Mouse (Mus musculus) liver, embryonic 13.5 days (tissue): Measurements from ENCODE around the gene Crtc3. TPM values are rescaled to one million over a fixed set of nuclear protein-coding genes. Genes with fewer than 3 reads are reported as not detected.
A peak's percentile ranks its signal among the peaks of the same experiment; 100 is the strongest.

Source experiments
- ATAC-seq: fragments of 200-750 bp; cut with Nextera tagmentation; 2 replicates; pipeline ENCODE4 v1.8.0; 2017; ENCODE audit warnings: low read depth, mild to moderate bottlenecking, moderate number of reproducible peaks, moderate library complexity
- DNase-seq: peaks from one replicate; pipeline ENCODE4 v3.0.0; 2022
- H3K27ac ChIP-seq: fragments of 300-500 bp; sonication (generic); 2 replicates; pipeline ENCODE4 v1.5.1; 2015; ENCODE audit warnings: moderate library complexity, mild to moderate bottlenecking, inconsistent platforms
- H3K27me3 ChIP-seq: fragments of 300-500 bp; sonication (generic); 2 replicates; pipeline ENCODE4 v1.6.1; 2015; ENCODE audit warnings: mild to moderate bottlenecking, inconsistent platforms
- H3K36me3 ChIP-seq: fragments of 300-500 bp; sonication (generic); 2 replicates; pipeline ENCODE4 v1.6.1; 2015; ENCODE audit warnings: mild to moderate bottlenecking, inconsistent platforms
- H3K4me1 ChIP-seq: fragments of 300-500 bp; sonication (generic); replicated peaks from 2 replicates; pipeline ENCODE4 v1.6.1; 2015; ENCODE audit warnings: inconsistent platforms
- H3K4me2 ChIP-seq: fragments of 300-500 bp; sonication (generic); 2 replicates; pipeline ENCODE4 v1.6.1; 2015; ENCODE audit warnings: inconsistent platforms, mild to moderate bottlenecking, moderate library complexity
- H3K4me3 ChIP-seq: fragments of 300-500 bp; sonication (generic); replicated peaks from 2 replicates; pipeline ENCODE4 v1.5.1; 2015; ENCODE audit warnings: mild to moderate bottlenecking, inconsistent platforms
- H3K9ac ChIP-seq: fragments of 300-500 bp; sonication (generic); 2 replicates; pipeline ENCODE4 v1.6.1; 2015; ENCODE audit warnings: mild to moderate bottlenecking, inconsistent platforms
- H3K9me3 ChIP-seq: fragments of 300-500 bp; sonication (generic); replicated peaks from 2 replicates; pipeline ENCODE4 v1.6.1; 2016; ENCODE audit warnings: inconsistent platforms
- WGBS: fragments of 180-500 bp; shearing (Covaris S2); methylation state at CpG from one replicate; pipeline ENCODE4 v1.1.7; 2015; ENCODE audit not compliant: insufficient replicate concordance; 5-methylcytosine and 5-hydroxymethylcytosine counted together
- polyA plus RNA-seq: library from polyadenylated mRNA; unstranded; fragments of >200 nt; fragmentation: Nextera tagmentation; extraction: Ambion mirVana; gene quantifications from 2 replicates; pipeline ENCODE4 v1.2.1, GENCODE M21; 2015

Crtc3 gene
- polyA plus RNA-seq, 1 experiment from 2014 or later, result 5.5 TPM

DNA sequence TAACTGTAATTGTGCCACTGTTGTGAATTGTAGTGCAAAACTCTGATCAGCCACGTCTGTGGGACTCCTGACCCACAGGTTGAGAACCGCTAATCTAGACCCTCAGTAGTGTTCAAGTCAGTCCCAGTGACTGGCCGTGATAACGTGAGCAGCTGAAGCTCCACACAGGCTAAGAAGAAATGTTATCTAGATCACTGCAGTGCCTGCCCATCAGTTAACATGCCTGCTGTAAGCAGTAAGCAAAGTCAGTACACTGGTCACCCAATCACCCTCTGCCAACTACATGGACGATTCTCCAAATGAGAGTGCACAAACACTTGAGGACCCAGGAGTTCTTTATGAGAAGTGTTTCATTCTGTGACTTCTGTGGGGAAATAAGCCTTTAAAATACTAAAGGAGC lies 3.0 kb downstream of the Crtc3 start:
- WGBS, result 26% methylated on average over 5 of the region's 5 CpGs
- peaks cover 59% of the 10 kb centered on the region for H3K4me1 ChIP-seq
- no peak for ATAC-seq

DNA sequence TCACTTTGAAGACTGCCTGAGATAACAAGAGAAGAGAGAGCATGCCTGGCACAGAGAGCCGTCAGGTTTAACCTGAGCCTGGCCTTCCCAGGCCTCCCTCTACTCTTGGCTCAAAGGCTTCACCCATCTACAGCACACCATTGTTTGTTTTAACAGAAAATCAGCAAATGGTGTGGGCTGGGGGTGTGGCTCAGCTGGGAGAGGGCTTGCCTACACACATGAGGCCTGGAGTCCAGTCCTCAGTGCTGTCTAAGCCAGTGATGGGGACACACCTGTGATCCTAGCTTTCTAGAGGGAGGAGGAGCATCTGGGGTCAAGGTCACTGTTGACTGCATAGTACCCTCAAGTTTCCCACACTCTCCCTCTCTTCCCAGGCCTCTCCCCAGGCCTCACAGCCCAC lies 6.0 kb downstream of the Crtc3 start:
- Histone ChIP-seq H3K9ac (no peak overlapping the region), H3K27me3 (no peaks in the 10 kb centered on the region), H3K36me3 (no peaks in the 10 kb centered on the region), H3K27ac (no peak overlapping the region), H3K4me2 (no peak overlapping the region), H3K4me3 (no peak overlapping the region), H3K4me1 (peaks cover 58% of the 10 kb centered on the region), H3K9me3 (no peaks in the 10 kb centered on the region)
- WGBS, result 7% methylated on average over 1 of the region's 1 CpGs
- ATAC-seq (peak; percentile 23; the same call in 1 of the 2 replicates), DNase-seq (no peak)

More for the DNA sequence above, 3.0 kb downstream of the Crtc3 start:
- Histone ChIP-seq H3K27me3 (no peaks in the 10 kb centered on the region), H3K4me2 (no peak overlapping the region), H3K9ac (no peak overlapping the region), H3K9me3 (no peaks in the 10 kb centered on the region), H3K4me3 (no peak overlapping the region), H3K36me3 (no peaks in the 10 kb centered on the region), H3K27ac (no peak overlapping the region)
- DNase-seq, result no peak

DNA sequence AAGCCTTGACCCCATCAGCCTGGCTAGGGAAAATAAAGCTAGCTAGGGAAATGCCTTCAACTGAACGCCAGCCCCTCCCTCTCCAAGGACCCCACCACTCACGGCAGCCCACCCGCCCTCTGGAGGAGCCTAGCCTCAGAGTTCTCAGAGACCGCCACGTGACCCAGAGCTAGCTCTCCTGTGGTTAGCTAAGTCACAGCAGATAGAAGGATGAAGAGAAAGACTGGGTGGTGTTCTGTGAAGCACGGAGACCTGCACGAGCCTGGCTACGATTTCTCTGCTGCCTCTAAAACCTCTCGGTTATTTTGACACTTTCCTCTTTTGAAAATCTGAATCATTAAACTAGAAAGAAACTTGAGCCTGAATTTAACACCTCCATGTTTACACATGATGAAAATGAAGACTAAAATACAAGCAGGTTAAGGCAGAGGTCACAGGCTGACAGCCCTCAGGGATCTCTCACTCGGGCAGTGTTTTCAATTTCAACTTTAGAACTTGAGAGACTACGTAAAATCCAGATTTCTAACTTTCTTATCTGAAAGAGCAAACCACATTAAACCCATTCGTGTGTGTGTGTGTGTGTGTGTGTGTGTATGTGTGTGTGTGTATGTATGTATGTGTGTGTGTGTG lies 8.3 kb downstream of the Crtc3 start:
- H3K9ac ChIP-seq, result 0 out of 2 replicates have a peak overlapping the region, but pooled peaks have one; percentile 23
- H3K36me3 ChIP-seq, result no peaks in the 10 kb centered on the region
- H3K4me1 ChIP-seq, result peaks cover 42% of the 10 kb centered on the region
- no peaks in the 10 kb centered on the region for H3K27me3 ChIP-seq
- H3K27ac ChIP-seq, result no peak overlapping the region
- 10% methylated on average over 12 of the region's 12 CpGs for WGBS
- no peak for DNase-seq
- peak; percentile 73; the same call in 1 of the 2 replicates for ATAC-seq
- H3K4me3 ChIP-seq, result peak overlapping the region; percentile 4; the same call in 1 of the 2 replicates
- no peaks in the 10 kb centered on the region for H3K9me3 ChIP-seq
- peak overlapping the region; percentile 42 for H3K4me2 ChIP-seq

DNA sequence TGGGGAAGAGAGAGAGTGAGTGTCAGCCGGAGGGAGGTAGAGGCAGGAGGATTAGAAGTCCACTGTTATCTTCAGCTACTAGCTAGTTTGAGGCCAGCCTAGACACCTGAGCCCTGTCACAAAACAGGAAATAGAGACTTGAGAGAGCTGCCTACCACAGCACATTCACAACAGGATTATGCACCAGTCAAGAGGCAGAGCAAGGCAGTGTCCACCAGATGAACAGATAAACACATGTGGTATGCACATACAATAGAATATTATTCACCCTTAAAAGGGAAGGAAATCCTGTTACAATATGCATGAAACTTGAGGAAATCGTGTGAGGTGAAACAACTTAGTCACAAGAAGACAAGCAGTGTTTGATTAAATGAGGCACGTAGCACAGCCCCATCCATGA lies 16.4 kb downstream of the Crtc3 start:
- Histone ChIP-seq H3K4me3 (no peak overlapping the region), H3K27ac (no peak overlapping the region), H3K27me3 (no peaks in the 10 kb centered on the region), H3K4me2 (no peak overlapping the region), H3K9me3 (no peaks in the 10 kb centered on the region), H3K36me3 (no peaks in the 10 kb centered on the region), H3K9ac (no peak overlapping the region), H3K4me1 (peaks cover 30% of the 10 kb centered on the region)
- 35% methylated on average over 3 of the region's 3 CpGs for WGBS
- DNase-seq, result no peak
- ATAC-seq, result no peak

DNA sequence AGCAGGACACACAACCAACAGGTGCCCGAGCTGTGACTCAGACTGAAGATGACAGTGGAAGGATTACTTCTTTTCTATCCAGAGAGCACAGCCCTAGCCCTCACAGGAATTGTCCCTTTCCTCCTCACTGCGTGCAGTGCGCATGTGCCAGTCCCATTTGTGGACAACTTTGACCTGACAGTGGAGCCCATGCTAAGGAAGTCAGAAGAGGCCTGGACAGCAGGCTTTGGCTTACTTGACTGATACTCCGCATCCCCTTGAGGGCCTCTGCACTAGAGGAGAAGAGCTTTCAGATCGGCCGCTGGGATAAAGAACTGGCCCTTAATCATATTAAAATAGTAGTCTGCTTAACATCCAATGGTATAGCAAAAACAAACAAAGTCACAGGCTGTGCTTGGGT lies 17.8 kb downstream of the Crtc3 start:
- WGBS, result 75% methylated on average over 6 of the region's 6 CpGs
- Histone ChIP-seq H3K27me3 (no peaks in the 10 kb centered on the region), H3K27ac (no peak overlapping the region), H3K9me3 (no peaks in the 10 kb centered on the region), H3K9ac (no peak overlapping the region), H3K4me1 (peaks cover 45% of the 10 kb centered on the region), H3K4me3 (no peak overlapping the region), H3K36me3 (no peaks in the 10 kb centered on the region), H3K4me2 (no peak overlapping the region)
- ATAC-seq, result no peak
- no peak for DNase-seq

DNA sequence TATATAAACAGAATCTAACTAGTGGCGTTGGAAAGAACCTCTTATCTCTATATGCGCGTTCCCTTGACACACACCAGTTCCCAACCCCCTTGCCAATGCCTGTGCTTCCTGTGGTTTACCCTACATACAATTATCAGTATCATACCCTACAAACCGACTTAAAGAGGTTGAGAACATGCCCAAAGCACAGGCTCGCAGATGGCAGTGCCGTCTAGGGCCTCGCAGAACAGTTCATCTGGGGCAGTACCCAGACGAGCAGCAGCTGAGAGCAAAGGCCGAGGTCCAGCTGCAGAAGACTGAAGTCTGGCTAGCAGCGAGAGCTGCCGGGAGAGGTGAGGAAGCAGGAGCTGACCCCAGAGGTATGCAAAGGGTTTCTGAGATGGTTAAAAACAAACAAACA lies 21.5 kb downstream of the Crtc3 start:
- 7% methylated on average over 11 of the region's 11 CpGs for WGBS
- no peaks in the 10 kb centered on the region for H3K9me3 ChIP-seq
- peak overlapping the region; percentile 60 for H3K4me2 ChIP-seq
- peak; percentile 35 for DNase-seq
- peaks cover 62% of the 10 kb centered on the region for H3K4me1 ChIP-seq
- peak; percentile 80 for ATAC-seq
- H3K4me3 ChIP-seq, result peak overlapping the region; percentile 26
- peak overlapping the region; percentile 77 for H3K27ac ChIP-seq
- H3K27me3 ChIP-seq, result no peaks in the 10 kb centered on the region
- no peaks in the 10 kb centered on the region for H3K36me3 ChIP-seq
- H3K9ac ChIP-seq, result peak overlapping the region; percentile 52

- DNase-seq (no peak), ATAC-seq (no peak)
- H3K36me3 ChIP-seq, result no peaks in the 10 kb centered on the region
- WGBS, result 33% methylated on average over 10 of the region's 10 CpGs
- peak overlapping the region; percentile 26; the same call in 1 of the 2 replicates for H3K4me3 ChIP-seq
- H3K27me3 ChIP-seq, result no peaks in the 10 kb centered on the region
- H3K4me2 ChIP-seq, result peak overlapping the region; percentile 60
- H3K27ac ChIP-seq, result peak overlapping the region; percentile 77
- H3K4me1 ChIP-seq, result peaks cover 66% of the 10 kb centered on the region
- H3K9me3 ChIP-seq, result no peaks in the 10 kb centered on the region
- H3K9ac ChIP-seq, result peak overlapping the region; percentile 52; the same call in 1 of the 2 replicates
These were observed 22.3 kb downstream of the Crtc3 start for GRCm38 (mm10) chr7:80666198-80666915.

DNA sequence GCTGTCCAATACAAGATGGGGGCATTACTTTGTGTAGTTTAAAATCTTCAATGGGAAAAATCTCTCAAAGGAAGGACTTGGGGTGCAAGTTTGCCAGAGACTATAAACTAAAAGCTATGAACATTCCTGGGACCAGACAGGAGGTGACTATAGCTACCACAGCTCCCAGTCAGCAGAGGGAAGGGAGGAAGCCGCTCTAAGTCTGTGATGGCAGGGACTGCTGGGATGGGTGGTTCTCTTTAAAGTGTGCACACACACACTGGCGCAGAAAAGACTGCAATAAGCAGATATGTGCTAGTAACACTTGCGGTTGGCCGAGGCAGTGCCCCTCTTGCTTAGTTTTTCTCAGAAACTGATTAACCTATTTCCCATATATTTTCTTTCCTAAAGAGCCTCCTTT lies 27.6 kb downstream of the Crtc3 start:
- Histone ChIP-seq H3K4me3 (no peak overlapping the region), H3K27ac (peak overlapping the region; percentile 63), H3K4me1 (peaks cover 65% of the 10 kb centered on the region), H3K36me3 (no peaks in the 10 kb centered on the region), H3K9ac (no peak overlapping the region), H3K9me3 (no peaks in the 10 kb centered on the region), H3K27me3 (no peaks in the 10 kb centered on the region), H3K4me2 (peak overlapping the region; percentile 1; the same call in 1 of the 2 replicates)
- ATAC-seq (peak; percentile 72), DNase-seq (no peak)
- 27% methylated on average over 4 of the region's 4 CpGs for WGBS

DNA sequence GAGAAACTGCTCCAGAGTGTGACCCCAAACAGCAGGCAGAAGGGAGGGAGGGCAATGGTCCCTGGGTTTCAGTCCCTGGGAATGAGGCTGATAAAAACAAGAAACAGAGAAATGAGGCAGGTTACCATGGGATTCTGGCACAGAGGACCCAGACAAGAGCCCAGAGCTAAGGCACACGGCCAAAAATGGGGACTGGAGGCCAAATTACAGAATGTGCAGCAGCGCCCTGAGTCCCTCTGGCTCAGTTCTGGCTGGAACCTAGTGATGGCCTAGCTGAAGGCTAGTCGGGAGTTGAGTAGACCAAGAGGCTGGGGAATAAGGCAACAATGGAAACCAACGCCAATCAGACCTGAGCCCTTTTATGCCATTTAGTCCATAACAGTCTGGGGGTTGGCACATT lies 28.1 kb downstream of the Crtc3 start:
- Histone ChIP-seq H3K27me3 (no peaks in the 10 kb centered on the region), H3K9me3 (no peaks in the 10 kb centered on the region)

DNA sequence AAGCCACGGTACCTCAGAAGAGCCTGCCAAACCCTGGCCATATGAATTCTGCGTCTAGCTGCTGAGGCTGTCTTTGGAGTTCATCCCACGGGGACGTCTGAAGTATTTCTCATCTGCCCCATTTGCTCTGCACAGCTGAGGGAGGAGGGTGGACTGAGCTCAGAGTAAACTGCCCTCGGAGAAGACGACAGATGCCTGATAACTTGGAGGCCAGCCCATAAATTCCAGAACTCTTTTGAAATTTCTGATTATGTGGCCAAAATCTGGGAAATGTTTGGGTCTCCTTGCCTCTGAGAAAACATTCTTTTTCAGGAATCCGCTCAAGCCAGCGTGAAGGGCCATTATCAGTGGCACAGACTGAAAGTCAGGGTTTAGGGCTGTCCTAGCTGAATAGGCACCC lies 30.8 kb downstream of the Crtc3 start:
- Histone ChIP-seq H3K4me3 (no peak overlapping the region), H3K36me3 (no peaks in the 10 kb centered on the region), H3K9ac (no peak overlapping the region), H3K4me2 (no peak overlapping the region), H3K4me1 (peaks cover 60% of the 10 kb centered on the region), H3K27me3 (no peaks in the 10 kb centered on the region), H3K9me3 (no peaks in the 10 kb centered on the region), H3K27ac (no peak overlapping the region)
- 57% methylated on average over 8 of the region's 8 CpGs for WGBS
- no peak for ATAC-seq
- DNase-seq, result no peak

More for the DNA sequence above, 28.1 kb downstream of the Crtc3 start:
- 72% methylated on average over 4 of the region's 4 CpGs for WGBS
- Histone ChIP-seq H3K9ac (no peak overlapping the region), H3K27ac (peak overlapping the region; percentile 63), H3K4me2 (no peak overlapping the region), H3K36me3 (no peaks in the 10 kb centered on the region), H3K4me1 (peaks cover 65% of the 10 kb centered on the region), H3K4me3 (no peak overlapping the region)
- ATAC-seq (no peak), DNase-seq (no peak)

GRCm38 (mm10) chr7:80655350-80656013 lies 33.2 kb downstream of the Crtc3 start:
- H3K4me1 ChIP-seq, result peaks cover 54% of the 10 kb centered on the region
- no peaks in the 10 kb centered on the region for H3K36me3 ChIP-seq
- no peak overlapping the region for H3K4me2 ChIP-seq
- no peak overlapping the region for H3K9ac ChIP-seq
- H3K27ac ChIP-seq, result no peak overlapping the region
- no peaks in the 10 kb centered on the region for H3K27me3 ChIP-seq
- WGBS, result 70% methylated on average over 6 of the region's 6 CpGs
- DNase-seq (no peak), ATAC-seq (no peak)
- H3K4me3 ChIP-seq, result no peak overlapping the region
- no peaks in the 10 kb centered on the region for H3K9me3 ChIP-seq
